Mouse (Mus musculus) G1E (cell line): ENCODE data around the gene Olfr685.

ENCODE experiments used
- CTCF ChIP-seq: IDR thresholded peaks from 2 replicates; pipeline ENCODE4 v1.5.1; 2012; ENCODE audit warnings: low read depth, low read length, inconsistent platforms, mixed read lengths
- GATA1 ChIP-seq: IDR thresholded peaks from 2 replicates; pipeline ENCODE4 v1.6.1; 2012; ENCODE audit warnings: borderline replicate concordance, low read length, inconsistent platforms, mixed read lengths
- TAL1 ChIP-seq: conservative IDR thresholded peaks from 2 replicates; pipeline ENCODE4 v1.6.1; 2012; ENCODE audit warnings: low read depth, low read length, inconsistent platforms, mixed read lengths

GRCm38 (mm10) chr7:105141275-105141674 is 44.5 kb downstream of the Olfr685 start:
- TF ChIP-seq CTCF (no peak), GATA1 (no peak), TAL1 (no peak)
